Mouse (Mus musculus) liver, adult 2 months (tissue): Measurements from ENCODE around the gene Acaca.
"Not testable (repeated sequence)": the region's sequence is repeated elsewhere in the genome, so short reads cannot be mapped to it uniquely, and the experiment has no call there.

Experiments used
- CTCF ChIP-seq: fragments of 200-500 bp; IDR thresholded peaks from 2 replicates; pipeline ENCODE4 v1.5.1; 2011; ENCODE audit warnings: low read depth, low read length, control low read depth
- POLR2A ChIP-seq: fragments of 200-500 bp; IDR thresholded peaks from 2 replicates; pipeline ENCODE4 v1.6.1; 2011; ENCODE audit warnings: low read length, control low read depth; ENCODE audit not compliant: insufficient read depth; ENCODE audit errors: extremely low read depth

DNA sequence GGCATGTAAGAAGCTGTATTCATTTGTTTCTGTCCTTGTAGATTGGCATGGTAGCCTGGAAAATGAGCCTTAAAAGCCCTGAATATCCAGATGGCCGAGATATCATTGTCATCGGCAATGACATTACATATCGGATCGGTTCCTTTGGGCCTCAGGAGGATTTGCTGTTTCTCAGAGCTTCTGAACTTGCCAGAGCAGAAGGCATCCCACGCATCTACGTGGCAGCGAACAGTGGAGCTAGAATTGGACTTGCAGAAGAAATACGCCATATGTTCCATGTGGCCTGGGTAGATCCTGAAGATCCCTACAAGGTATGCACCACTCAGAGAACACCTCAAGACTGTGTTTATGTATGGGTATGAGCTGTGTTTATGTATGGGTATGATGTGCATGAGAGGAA, 208.8 kb downstream of the Acaca start:
- TF ChIP-seq POLR2A, CTCF: not testable (repeated sequence)
